ENCODE assay signal across 28 mouse cellular contexts in the genomic region with DNA sequence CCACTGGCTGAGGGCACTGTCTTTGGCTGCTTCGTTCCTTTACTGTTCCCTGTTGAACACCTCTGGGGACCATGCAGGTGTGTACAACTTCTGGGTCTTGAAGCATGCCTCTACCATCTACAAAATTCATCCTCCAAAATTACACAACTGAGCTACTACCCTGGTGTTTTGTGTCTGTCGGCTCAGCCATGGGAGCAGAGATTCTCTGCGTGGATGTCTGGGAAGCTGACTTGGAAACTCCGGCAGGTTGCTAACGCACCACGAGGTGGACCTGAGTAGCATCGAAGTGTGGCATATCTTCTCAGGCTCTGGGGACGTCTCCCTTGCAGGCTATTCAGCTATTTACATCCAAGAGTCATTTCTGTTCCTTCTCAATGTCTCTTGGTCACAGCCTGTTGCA.
"Had no signal": no experiment of that assay in that cellular context is flagged by ENCODE, and none has a peak within 500 bp of the region (broad histone marks: within the 10 kb centered on the region; RNA-seq: fewer than 3 reads in every experiment).

No protein-coding gene starts in this region.

- H3K36me3 ChIP-seq: heart, embryonic 12.5 days; heart, embryonic 13.5 days; heart, embryonic 15.5 days; hindbrain, embryonic 10.5 days; hindbrain, embryonic 12.5 days; hindbrain, embryonic 13.5 days; hindbrain, embryonic 15.5 days; intestine, embryonic 15.5 days; kidney, embryonic 15.5 days had no signal

- H3K4me1 ChIP-seq: hindbrain, embryonic 15.5 days; intestine, embryonic 15.5 days; kidney, embryonic 15.5 days had no signal

- H3K9me3 ChIP-seq: heart, embryonic 15.5 days; hindbrain, embryonic 12.5 days; hindbrain, embryonic 13.5 days; intestine, embryonic 15.5 days; kidney, embryonic 15.5 days had no signal

- DNase-seq: heart, postnatal 36 days; heart, postnatal 4 days; kidney, adult 11 months; kidney, adult 18-20 months; kidney, adult 2 months; kidney, adult 8-10 months; kidney, adult 9 months; kidney, postnatal 10 days; kidney, postnatal 14 days; kidney, postnatal 25 days; kidney, postnatal 36 days; kidney, postnatal 4 days; layer of hippocampus, adult 9-11 months; layer of hippocampus, postnatal 36 days had no signal

- H3K27me3 ChIP-seq: heart, embryonic 12.5 days; heart, embryonic 13.5 days; heart, embryonic 15.5 days; hindbrain, embryonic 12.5 days; hindbrain, embryonic 13.5 days; hindbrain, embryonic 15.5 days; intestine, embryonic 15.5 days; kidney, embryonic 15.5 days had no signal

- H3K27ac ChIP-seq: heart, embryonic 13.5 days; heart, embryonic 15.5 days; hindbrain, embryonic 10.5 days; hindbrain, embryonic 12.5 days; hindbrain, embryonic 14.5 days; hindbrain, embryonic 15.5 days; hindbrain, postnatal 0 days; intestine, embryonic 15.5 days; kidney, embryonic 15.5 days; kidney, postnatal 0 days; layer of hippocampus, adult 2 months; left cerebral cortex, adult 2 months had no signal

- H3K4me3 ChIP-seq: heart, embryonic 12.5 days; heart, embryonic 13.5 days; heart, embryonic 15.5 days; hindbrain, embryonic 10.5 days; hindbrain, embryonic 12.5 days; hindbrain, embryonic 13.5 days; hindbrain, embryonic 15.5 days; intestine, embryonic 15.5 days; kidney, embryonic 15.5 days; left cerebral cortex, adult 2 months had no signal
